Mouse (Mus musculus): Measurements from ENCODE around the gene Slc12a5. TPM values are rescaled to one million over a fixed set of nuclear protein-coding genes. Genes with fewer than 3 reads are reported as not detected.

Gene Slc12a5
- polyA plus RNA-seq, 1 experiment from 2014 or later = not detected

DNA sequence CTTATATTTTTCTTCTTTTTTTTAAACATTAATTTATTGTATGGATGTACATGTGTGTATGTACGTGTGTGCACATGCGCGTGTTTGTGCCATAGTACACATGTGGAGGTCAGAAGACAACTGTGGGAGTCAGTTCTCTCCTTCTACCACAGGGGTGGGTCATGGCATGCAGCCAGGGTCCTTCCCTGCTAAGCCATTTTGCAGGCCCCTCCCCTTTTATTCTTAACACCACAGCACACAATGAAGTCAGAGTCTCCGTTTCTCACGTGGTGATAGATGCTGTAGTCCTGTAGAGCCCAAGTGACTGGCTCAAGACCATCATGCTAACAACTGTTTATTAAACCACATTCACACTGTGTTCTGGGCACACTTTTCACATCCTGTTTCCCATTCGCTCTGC, 25.4 kb downstream of the Slc12a5 start:
- no peaks in the 10 kb centered on the region for H3K79me2 ChIP-seq (ENCODE audit: inconsistent target)
- WGBS (ENCODE audit: missing documents) = 86% methylated on average over 6 of the region's 6 CpGs
- no peaks in the 10 kb centered on the region for H3K36me3 ChIP-seq (ENCODE audit: inconsistent target)
- no peak overlapping the region for H3K27ac ChIP-seq
- H3K4me3 ChIP-seq (ENCODE audit: inconsistent target) = no peak overlapping the region

DNA sequence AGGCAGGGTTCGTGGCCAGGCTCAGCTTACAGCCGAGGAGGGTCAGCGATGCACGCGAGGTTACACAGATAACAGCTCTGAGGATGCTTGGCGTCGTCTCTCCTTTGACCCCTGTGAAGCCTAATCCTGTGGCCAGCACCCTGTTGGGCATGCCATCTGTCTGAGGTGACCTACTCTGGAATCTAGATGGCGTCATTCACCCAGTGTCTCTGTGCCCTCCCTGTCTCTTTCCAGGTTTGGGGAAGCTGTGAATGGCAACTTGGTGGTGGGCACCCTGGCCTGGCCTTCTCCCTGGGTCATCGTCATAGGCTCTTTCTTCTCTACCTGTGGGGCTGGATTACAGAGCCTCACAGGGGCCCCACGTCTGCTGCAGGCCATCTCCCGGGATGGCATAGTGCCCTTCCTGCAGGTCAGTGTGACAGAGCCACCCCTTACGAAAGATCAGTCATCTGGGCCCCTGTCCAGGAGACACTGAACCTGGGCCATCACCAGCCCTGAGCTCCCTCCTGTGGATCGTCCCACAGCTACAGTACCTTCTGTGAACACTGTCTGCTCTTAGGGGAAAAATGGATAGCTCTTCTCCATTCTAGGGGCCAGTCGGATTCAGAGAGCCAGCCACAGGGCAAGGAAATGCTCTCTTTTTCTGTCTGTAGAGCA, 25.9 kb downstream of the Slc12a5 start:
- WGBS (ENCODE audit: missing documents) = 86% methylated on average over 14 of the region's 14 CpGs
- no peak overlapping the region for H3K4me3 ChIP-seq (ENCODE audit: inconsistent target)
- no peak overlapping the region for H3K27ac ChIP-seq
- H3K36me3 ChIP-seq (ENCODE audit: inconsistent target) = no peaks in the 10 kb centered on the region
- no peaks in the 10 kb centered on the region for H3K79me2 ChIP-seq (ENCODE audit: inconsistent target)

DNA sequence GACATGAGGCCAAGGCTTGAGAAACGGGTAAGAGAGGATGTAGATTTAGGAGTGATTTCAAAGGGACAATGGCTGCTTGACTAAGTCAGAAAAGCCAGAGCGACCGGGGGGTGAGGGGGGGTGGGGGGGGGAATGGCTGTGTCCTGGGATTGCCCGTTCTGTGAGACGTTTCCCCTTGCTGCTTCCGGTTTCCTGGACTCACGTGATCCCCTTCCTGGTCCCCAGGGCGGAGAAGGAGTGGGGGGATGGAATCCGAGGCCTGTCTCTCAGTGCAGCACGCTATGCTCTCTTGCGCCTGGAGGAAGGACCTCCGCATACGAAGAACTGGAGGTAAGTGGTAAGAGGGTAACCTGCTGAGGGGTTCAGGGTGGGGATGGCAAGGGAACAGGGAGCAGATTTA, 28.2 kb downstream of the Slc12a5 start:
- H3K4me3 ChIP-seq (ENCODE audit: inconsistent target) = no peak overlapping the region
- H3K36me3 ChIP-seq (ENCODE audit: inconsistent target) = no peaks in the 10 kb centered on the region
- 41% methylated on average over 13 of the region's 13 CpGs for WGBS (ENCODE audit: missing documents)
- no peaks in the 10 kb centered on the region for H3K79me2 ChIP-seq (ENCODE audit: inconsistent target)
- H3K27ac ChIP-seq = no peak overlapping the region

DNA sequence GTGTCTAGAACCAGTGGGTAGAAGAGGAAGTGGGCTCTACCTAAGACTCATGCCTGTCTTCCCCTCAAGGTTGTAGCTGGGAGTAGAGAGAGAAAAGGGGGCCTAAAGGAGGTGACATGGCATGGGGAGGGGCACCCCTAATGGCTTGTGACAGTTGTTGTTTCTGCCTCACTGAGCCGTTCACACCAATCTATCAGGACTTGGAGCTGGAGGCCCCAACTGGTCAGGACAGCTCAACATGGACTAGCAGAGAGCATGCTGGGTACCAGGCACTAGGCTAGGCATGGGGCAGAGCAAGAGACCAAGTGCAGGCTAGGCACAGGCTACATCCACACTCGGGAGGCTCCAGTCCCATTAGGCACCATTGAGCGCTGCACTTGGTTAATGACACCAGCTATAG, 30.5 kb downstream of the Slc12a5 start:
- no peaks in the 10 kb centered on the region for H3K79me2 ChIP-seq (ENCODE audit: inconsistent target)
- WGBS (ENCODE audit: missing documents) = 72% methylated on average over 3 of the region's 3 CpGs
- no peak overlapping the region for H3K4me3 ChIP-seq (ENCODE audit: inconsistent target)
- no peaks in the 10 kb centered on the region for H3K36me3 ChIP-seq (ENCODE audit: inconsistent target)
- H3K27ac ChIP-seq = no peak overlapping the region

DNA sequence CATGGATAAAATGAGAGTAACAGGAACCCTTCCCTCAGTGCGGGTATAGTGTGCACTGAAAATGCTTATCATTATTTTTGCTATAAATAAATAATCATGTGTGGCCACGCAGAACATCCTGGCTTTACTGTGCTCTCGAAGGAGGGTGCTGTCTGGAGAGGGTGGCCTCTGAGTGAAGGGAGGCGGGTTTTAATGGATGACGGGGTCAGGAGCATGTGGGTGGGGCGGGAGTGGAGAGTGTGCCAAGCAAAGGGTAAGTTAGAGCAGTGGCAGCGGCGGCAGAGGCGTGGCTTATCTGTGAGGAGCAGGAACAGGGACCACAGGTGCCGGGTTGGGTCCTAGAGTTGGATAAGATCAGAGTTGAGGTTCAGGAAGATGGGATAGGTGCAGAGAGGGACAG, 31.2 kb downstream of the Slc12a5 start:
- 52% methylated on average over 10 of the region's 10 CpGs for WGBS (ENCODE audit: missing documents)
- Histone ChIP-seq H3K27ac (no peak overlapping the region), H3K36me3 (ENCODE audit: inconsistent target) (no peaks in the 10 kb centered on the region), H3K79me2 (ENCODE audit: inconsistent target) (no peaks in the 10 kb centered on the region), H3K4me3 (ENCODE audit: inconsistent target) (no peak overlapping the region)

DNA sequence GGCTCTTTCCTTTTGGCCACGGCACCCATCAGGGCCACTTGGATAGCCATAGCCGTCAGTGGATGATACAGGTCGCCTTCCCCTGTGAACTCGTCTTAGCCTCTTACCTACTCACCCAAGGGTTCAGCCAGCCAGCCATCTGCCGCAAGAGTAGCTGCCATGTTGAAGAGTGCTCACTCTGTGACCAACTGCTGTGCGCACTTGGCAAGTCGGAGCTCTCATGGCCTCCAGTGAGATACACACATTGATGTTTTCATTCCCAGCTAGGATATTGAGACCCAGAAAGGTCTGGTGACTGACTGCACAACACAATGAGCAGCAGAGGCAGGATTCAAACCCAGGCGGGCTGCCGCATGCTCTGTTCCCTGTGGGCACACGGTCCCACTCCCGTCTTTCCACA, 33.6 kb downstream of the Slc12a5 start:
- WGBS (ENCODE audit: missing documents) = 90% methylated on average over 11 of the region's 11 CpGs
- H3K36me3 ChIP-seq (ENCODE audit: inconsistent target) = no peaks in the 10 kb centered on the region
- no peaks in the 10 kb centered on the region for H3K79me2 ChIP-seq (ENCODE audit: inconsistent target)
- H3K27ac ChIP-seq = no peak overlapping the region
- no peak overlapping the region for H3K4me3 ChIP-seq (ENCODE audit: inconsistent target)

DNA sequence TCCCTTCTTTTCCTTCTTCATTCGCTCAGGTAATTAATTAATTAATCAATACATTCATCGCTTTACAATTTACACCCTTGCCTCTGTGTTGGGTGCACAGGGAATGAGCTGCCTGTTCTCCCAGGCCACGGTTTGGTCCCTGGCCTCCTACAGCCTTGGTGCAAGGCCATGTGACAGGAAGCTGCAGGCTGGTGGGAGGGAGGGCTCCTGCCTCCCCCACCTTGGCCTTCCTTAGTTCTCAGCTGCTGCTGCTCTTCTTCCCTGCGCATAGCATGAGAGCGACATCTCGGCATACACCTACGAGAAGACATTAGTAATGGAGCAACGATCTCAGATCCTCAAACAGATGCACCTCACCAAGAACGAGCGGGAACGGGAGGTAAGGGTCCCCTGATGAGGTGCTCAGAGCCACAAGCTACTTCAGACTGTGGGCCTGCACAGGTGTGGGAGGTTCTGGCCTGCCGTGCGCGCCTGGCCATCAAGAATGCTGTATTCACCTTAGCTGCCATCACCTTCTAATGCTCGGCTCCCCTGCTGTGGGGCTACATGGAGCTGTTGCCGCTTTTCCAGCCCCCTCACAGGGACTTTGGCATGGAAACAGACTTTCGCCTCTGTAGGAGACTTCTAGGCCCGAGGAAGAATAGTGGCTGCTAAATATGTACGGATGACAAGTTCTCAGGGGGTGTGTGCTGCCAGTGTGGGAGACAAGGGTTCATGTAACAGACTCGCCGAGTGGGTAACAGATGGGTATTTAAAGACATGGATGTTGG, 34.2 kb downstream of the Slc12a5 start:
- H3K27ac ChIP-seq = no peak overlapping the region
- peaks cover 3% of the 10 kb centered on the region; the same call in 1 of the 2 replicates for H3K36me3 ChIP-seq (ENCODE audit: inconsistent target)
- H3K4me3 ChIP-seq (ENCODE audit: inconsistent target) = no peak overlapping the region
- 61% methylated on average over 21 of the region's 21 CpGs for WGBS (ENCODE audit: missing documents)
- no peaks in the 10 kb centered on the region for H3K79me2 ChIP-seq (ENCODE audit: inconsistent target)

DNA sequence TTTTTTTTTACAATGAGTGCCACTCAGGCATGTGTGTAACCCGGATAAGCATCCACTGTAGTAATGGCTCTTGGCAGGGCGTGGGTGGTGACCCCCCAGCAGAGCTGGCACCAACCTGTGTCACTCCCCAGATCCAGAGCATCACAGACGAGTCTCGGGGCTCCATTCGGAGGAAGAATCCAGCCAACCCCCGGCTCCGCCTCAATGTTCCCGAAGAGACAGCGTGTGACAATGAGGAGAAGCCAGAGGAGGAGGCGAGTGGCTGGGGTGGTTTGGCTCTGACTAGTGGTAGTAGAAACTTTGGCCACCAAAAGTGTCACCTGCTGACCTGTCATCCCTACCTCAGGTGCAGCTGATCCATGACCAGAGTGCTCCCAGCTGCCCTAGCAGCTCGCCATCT, 35.4 kb downstream of the Slc12a5 start:
- Histone ChIP-seq H3K27ac (no peak overlapping the region), H3K36me3 (ENCODE audit: inconsistent target) (peaks cover 14% of the 10 kb centered on the region), H3K79me2 (ENCODE audit: inconsistent target) (no peaks in the 10 kb centered on the region), H3K4me3 (ENCODE audit: inconsistent target) (no peak overlapping the region)
- 86% methylated on average over 11 of the region's 11 CpGs for WGBS (ENCODE audit: missing documents)

DNA sequence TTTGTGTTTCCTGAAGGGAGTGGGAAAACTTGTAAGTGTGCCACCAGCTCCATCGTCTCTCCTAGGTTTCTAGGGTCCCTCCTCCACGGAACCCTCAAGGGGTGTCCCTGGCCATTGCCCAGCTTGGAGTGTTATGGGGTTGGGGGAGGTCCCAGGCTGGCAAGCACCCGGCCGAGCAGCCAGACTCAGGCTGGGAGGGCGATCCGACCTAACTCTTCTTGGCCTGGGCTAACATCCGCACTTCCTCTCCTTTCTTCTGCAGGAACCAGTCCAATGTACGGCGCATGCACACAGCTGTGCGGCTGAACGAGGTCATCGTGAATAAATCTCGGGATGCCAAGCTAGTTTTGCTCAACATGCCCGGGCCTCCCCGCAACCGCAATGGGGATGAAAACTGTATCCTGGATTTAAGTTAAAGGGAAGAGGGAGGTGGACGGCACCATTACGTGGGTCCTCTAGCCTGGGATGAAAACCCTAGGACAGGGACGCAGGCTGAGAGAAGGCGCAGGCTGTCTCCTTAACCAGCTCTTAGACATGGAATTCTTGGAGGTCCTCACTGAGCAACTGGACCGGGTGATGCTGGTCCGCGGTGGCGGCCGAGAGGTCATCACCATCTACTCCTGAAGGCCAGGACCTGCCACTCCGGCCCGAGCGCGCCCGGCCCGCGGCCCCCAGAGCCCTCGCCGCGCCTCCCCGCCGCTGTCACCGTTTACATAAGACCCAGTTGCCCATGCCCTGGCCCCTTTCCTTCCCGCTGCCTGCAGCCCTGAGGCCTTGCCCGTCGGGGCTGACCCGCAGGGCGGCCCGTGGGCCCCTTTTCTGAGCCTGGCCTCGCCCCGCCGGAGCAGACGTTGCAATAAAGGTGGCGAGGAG, 36.5 kb downstream of the Slc12a5 start:
- no peak overlapping the region for H3K4me3 ChIP-seq (ENCODE audit: inconsistent target)
- no peak overlapping the region for H3K27ac ChIP-seq
- no peaks in the 10 kb centered on the region for H3K79me2 ChIP-seq (ENCODE audit: inconsistent target)
- WGBS (ENCODE audit: missing documents) = 8% methylated on average over 47 of the region's 49 CpGs
- H3K36me3 ChIP-seq (ENCODE audit: inconsistent target) = peaks cover 25% of the 10 kb centered on the region

DNA sequence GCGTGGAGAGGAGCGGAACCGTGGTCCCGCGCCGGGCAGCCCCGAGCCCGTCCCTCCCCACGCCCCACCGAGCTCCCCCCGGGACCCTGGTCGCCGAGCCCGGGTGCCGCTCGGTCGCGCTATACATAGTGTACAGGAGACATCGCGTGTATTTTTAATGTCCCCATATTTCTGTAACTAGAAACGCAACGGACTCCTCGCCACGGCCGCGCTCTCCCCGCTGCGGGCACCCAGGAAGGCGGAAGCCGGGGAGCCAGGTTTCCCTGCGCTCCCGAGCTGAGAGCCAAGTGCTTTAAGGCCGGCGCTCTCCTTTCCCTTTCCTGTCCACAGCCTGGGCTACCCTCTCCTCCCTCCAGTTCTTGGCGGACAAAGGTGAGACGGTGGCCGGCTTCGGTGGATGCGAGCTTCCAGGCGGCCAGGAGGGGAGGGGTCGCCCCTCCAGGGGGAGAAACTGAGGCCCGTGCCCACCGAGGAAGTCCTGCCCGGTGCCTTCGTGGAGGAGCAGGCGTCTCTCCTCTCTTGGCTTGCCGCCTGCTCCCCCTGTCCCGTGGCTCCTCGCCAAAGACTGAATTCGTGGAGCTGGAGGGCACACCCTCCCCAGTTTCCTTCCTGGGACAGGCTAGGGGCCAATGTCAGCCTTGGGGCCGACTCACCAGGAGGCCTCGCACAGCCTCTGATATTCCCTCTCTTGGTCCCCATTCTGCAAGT, 37.3 kb downstream of the Slc12a5 start:
- Histone ChIP-seq H3K79me2 (ENCODE audit: inconsistent target) (no peaks in the 10 kb centered on the region), H3K27ac (no peak overlapping the region), H3K36me3 (ENCODE audit: inconsistent target) (peaks cover 33% of the 10 kb centered on the region), H3K4me3 (ENCODE audit: inconsistent target) (no peak overlapping the region)
- WGBS (ENCODE audit: missing documents) = 5% methylated on average over 52 of the region's 52 CpGs

DNA sequence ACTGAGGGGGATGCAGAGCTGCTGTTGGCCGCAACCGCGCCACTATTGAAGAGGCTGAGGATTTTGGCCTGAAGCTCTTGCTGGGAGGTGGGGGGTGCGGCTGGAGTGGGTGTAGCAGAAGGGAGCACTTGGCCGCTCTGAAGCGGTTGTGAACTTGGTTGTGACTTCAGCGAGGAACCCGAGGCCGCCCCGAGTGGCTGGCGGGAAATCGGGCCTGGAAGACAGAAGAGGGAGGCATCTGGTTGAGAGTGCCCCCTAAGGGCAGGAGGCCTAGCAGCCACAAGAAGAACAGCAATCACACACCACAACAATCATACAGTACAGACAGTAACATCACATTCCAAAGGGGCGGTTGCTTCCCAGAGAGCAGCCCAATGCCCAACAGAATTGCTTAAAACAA, 41.4 kb downstream of the Slc12a5 start:
- 93% methylated on average over 13 of the region's 13 CpGs for WGBS (ENCODE audit: missing documents)
- H3K27ac ChIP-seq = no peak overlapping the region
- no peak overlapping the region for H3K4me3 ChIP-seq (ENCODE audit: inconsistent target)
- peaks cover 62% of the 10 kb centered on the region for H3K36me3 ChIP-seq (ENCODE audit: inconsistent target)
- no peaks in the 10 kb centered on the region for H3K79me2 ChIP-seq (ENCODE audit: inconsistent target)

DNA sequence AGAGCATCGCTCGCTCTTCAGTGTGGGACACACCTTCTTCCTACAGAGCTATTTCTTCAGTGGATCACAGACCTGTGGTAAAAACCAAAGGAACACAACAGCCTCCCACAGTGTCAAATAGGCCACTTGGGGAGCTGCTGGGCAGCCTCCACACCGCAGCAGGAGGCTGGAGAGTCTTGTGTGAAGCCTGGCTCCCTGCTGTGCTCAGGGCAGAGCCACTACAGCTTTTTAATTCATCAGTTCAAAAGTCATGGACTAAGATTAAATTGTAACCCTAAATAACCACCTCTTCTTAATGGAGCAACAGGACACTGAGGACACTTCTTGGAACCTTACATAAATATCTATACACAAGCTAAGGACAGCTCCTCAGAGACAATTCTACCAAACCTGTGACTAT, 42.5 kb downstream of the Slc12a5 start:
- peaks cover 74% of the 10 kb centered on the region for H3K36me3 ChIP-seq (ENCODE audit: inconsistent target)
- WGBS (ENCODE audit: missing documents) = 93% methylated on average over 3 of the region's 3 CpGs
- no peaks in the 10 kb centered on the region for H3K79me2 ChIP-seq (ENCODE audit: inconsistent target)
- no peak overlapping the region for H3K27ac ChIP-seq
- H3K4me3 ChIP-seq (ENCODE audit: inconsistent target) = no peak overlapping the region

DNA sequence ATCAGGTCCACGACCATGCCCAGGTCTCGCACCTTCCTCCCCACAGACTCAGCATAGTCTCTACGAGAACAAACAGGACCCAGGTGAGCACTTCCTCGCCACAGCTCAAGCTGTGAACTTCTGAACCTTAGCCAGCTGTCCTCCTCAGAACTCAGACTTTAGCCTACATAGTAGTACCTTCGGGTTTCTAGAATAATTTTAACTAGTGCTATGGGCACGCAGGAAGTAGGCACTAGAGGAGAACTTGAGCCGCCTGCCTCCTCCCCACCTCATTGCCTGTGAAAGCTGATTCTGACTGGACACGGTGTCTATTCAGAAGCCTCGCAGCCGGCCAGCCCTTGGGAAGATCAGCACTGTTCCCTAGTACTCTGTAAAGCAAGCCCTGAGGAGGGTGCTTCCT, 43.6 kb downstream of the Slc12a5 start:
- H3K36me3 ChIP-seq (ENCODE audit: inconsistent target) = peaks cover 85% of the 10 kb centered on the region
- no peak overlapping the region for H3K4me3 ChIP-seq (ENCODE audit: inconsistent target)
- no peaks in the 10 kb centered on the region for H3K79me2 ChIP-seq (ENCODE audit: inconsistent target)
- 95% methylated on average over 7 of the region's 10 CpGs for WGBS (ENCODE audit: missing documents)
- no peak overlapping the region for H3K27ac ChIP-seq

DNA sequence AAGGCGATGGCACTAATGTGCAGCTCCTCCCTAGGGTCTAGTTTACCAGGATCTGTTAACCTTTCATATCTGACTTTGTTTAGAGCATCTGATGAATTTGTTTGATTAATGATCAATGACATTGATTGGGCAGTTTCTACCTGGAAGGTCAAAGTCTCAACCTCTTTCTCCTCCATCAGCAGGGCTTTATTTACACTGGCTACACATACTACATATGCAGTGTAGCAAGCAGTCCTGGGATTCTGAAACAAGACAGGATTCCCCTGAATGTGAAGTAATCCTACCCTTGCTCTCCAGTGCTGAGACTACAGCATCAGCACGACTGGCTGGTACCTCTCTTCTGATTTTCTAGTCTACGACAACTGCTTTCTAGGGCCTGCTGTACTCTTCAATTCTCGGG, 46.2 kb downstream of the Slc12a5 start:
- Histone ChIP-seq H3K27ac (no peak overlapping the region), H3K36me3 (ENCODE audit: inconsistent target) (peaks cover 86% of the 10 kb centered on the region), H3K79me2 (ENCODE audit: inconsistent target) (no peaks in the 10 kb centered on the region), H3K4me3 (ENCODE audit: inconsistent target) (no peak overlapping the region)
- 89% methylated on average over 4 of the region's 4 CpGs for WGBS (ENCODE audit: missing documents)
